Mouse (Mus musculus): Measurements from ENCODE around the gene Bola1. TPM values are rescaled to one million over a fixed set of nuclear protein-coding genes. Genes with fewer than 3 reads are reported as not detected.
"Not testable (repeated sequence)": the region's sequence is repeated elsewhere in the genome, so short reads cannot be mapped to it uniquely, and the experiment has no call there.

Bola1 gene
- polyA plus RNA-seq, 1 experiment, result 48.1 TPM

- TF ChIP-seq CTCF (IDR thresholded peaks at IDR 0.05; ENCODE audit: borderline replicate concordance, extremely low read depth, insufficient read depth, insufficient read length), result no peak
These were observed 40.7 kb upstream of the Bola1 start for GRCm38 (mm10) chr3:96260220-96260619.

GRCm38 (mm10) chr3:96257190-96257589, 37.7 kb upstream of the Bola1 start:
- TF ChIP-seq POLR2A (IDR thresholded peaks at IDR 0.05; ENCODE audit: borderline replicate concordance, extremely low read depth, insufficient read depth, insufficient read length, poor library complexity, severe bottlenecking) (no peak), CTCF (IDR thresholded peaks at IDR 0.05; ENCODE audit: borderline replicate concordance, extremely low read depth, insufficient read depth, insufficient read length) (no peak)
- no peak for DNase-seq (ENCODE audit: low read depth)

More at GRCm38 (mm10) chr3:96260220-96260619, 40.7 kb upstream of the Bola1 start:
- no peak for DNase-seq (ENCODE audit: low read depth)

- no peak for DNase-seq (ENCODE audit: low read depth)
- TF ChIP-seq POLR2A (IDR thresholded peaks at IDR 0.05; ENCODE audit: borderline replicate concordance, extremely low read depth, insufficient read depth, insufficient read length, poor library complexity, severe bottlenecking) (no peak), CTCF (IDR thresholded peaks at IDR 0.05; ENCODE audit: borderline replicate concordance, extremely low read depth, insufficient read depth, insufficient read length) (no peak)
These were observed 36.6 kb upstream of the Bola1 start for GRCm38 (mm10) chr3:96255926-96256593.

GRCm38 (mm10) chr3:96254683-96255355, 35.3 kb upstream of the Bola1 start:
- peak; percentile 76 for DNase-seq (ENCODE audit: low read depth)
- TF ChIP-seq POLR2A (IDR thresholded peaks at IDR 0.05; ENCODE audit: borderline replicate concordance, extremely low read depth, insufficient read depth, insufficient read length, poor library complexity, severe bottlenecking) (no peak), CTCF (IDR thresholded peaks at IDR 0.05; ENCODE audit: borderline replicate concordance, extremely low read depth, insufficient read depth, insufficient read length) (no peak)

- TF ChIP-seq CTCF (IDR thresholded peaks at IDR 0.05; ENCODE audit: borderline replicate concordance, extremely low read depth, insufficient read depth, insufficient read length) (no peak), POLR2A (IDR thresholded peaks at IDR 0.05; ENCODE audit: borderline replicate concordance, extremely low read depth, insufficient read depth, insufficient read length, poor library complexity, severe bottlenecking) (no peak)
These were observed 32.3 kb upstream of the Bola1 start for GRCm38 (mm10) chr3:96251787-96252186.

GRCm38 (mm10) chr3:96250890-96251289, 31.4 kb upstream of the Bola1 start:
- no peak for DNase-seq (ENCODE audit: low read depth)
- TF ChIP-seq CTCF (IDR thresholded peaks at IDR 0.05; ENCODE audit: borderline replicate concordance, extremely low read depth, insufficient read depth, insufficient read length), result no peak
- TF ChIP-seq POLR2A (IDR thresholded peaks at IDR 0.05; ENCODE audit: borderline replicate concordance, extremely low read depth, insufficient read depth, insufficient read length, poor library complexity, severe bottlenecking), result no peak

More at GRCm38 (mm10) chr3:96251787-96252186, 32.3 kb upstream of the Bola1 start:
- DNase-seq (ENCODE audit: low read depth), result no peak

GRCm38 (mm10) chr3:96249034-96249345, 29.5 kb upstream of the Bola1 start:
- DNase-seq (ENCODE audit: low read depth), result no peak
- TF ChIP-seq CTCF (IDR thresholded peaks at IDR 0.05; ENCODE audit: borderline replicate concordance, extremely low read depth, insufficient read depth, insufficient read length) (no peak), POLR2A (IDR thresholded peaks at IDR 0.05; ENCODE audit: borderline replicate concordance, extremely low read depth, insufficient read depth, insufficient read length, poor library complexity, severe bottlenecking) (no peak)

- TF ChIP-seq POLR2A (IDR thresholded peaks at IDR 0.05; ENCODE audit: borderline replicate concordance, extremely low read depth, insufficient read depth, insufficient read length, poor library complexity, severe bottlenecking) (no peak), CTCF (IDR thresholded peaks at IDR 0.05; ENCODE audit: borderline replicate concordance, extremely low read depth, insufficient read depth, insufficient read length) (no peak)
- no peak for DNase-seq (ENCODE audit: low read depth)
These were observed 28.9 kb upstream of the Bola1 start for GRCm38 (mm10) chr3:96248141-96249033.

- DNase-seq (ENCODE audit: low read depth), result no peak
These were observed 28.0 kb upstream of the Bola1 start for GRCm38 (mm10) chr3:96247356-96248140.

GRCm38 (mm10) chr3:96246427-96246856, 26.9 kb upstream of the Bola1 start, which contains the start of gene Hist2h3c1:
Hist2h3c1 (plus strand) TSS chr3:96246685.
- DNase-seq (ENCODE audit: low read depth), result not testable (repeated sequence)

More at GRCm38 (mm10) chr3:96247356-96248140, 28.0 kb upstream of the Bola1 start:
- TF ChIP-seq POLR2A (IDR thresholded peaks at IDR 0.05; ENCODE audit: borderline replicate concordance, extremely low read depth, insufficient read depth, insufficient read length, poor library complexity, severe bottlenecking), result no peak
- no peak for TF ChIP-seq CTCF (IDR thresholded peaks at IDR 0.05; ENCODE audit: borderline replicate concordance, extremely low read depth, insufficient read depth, insufficient read length)

- not testable (repeated sequence) for DNase-seq (ENCODE audit: low read depth)
These were observed 26.5 kb upstream of the Bola1 start for GRCm38 (mm10) chr3:96246018-96246417.

- DNase-seq (ENCODE audit: low read depth), result peak; percentile 87
These were observed 25.7 kb upstream of the Bola1 start, which contains the start of gene Hist2h2aa1 for GRCm38 (mm10) chr3:96245003-96245886. Hist2h2aa1 (plus strand) TSS chr3:96245497.

Data from brain, embryonic 14.5 days (tissue).